Mouse (Mus musculus) erythroid progenitor cell, adult 5-6 weeks (primary cell): ENCODE measurements around the gene Itga9. TPM values are rescaled to one million over a fixed set of nuclear protein-coding genes. Genes with fewer than 3 reads are reported as not detected.
"Not testable (repeated sequence)": the region's sequence is repeated elsewhere in the genome, so short reads cannot be mapped to it uniquely, and the experiment has no call there.

Source experiments
- ATAC-seq: replicated peaks from 2 replicates; pipeline ENCODE4 v1.8.0; 2016; ENCODE audit warnings: moderate number of reproducible peaks, mild to moderate bottlenecking, moderate TSS enrichment, inconsistent platforms; ENCODE audit not compliant: poor library complexity, low FRiP score, severe bottlenecking
- total RNA-seq, 2 experiments: library from RNA; stranded (forward) in 1 of 2; stranded (reverse) in 1 of 2; fragments of 150-400 nt in 1 of 2; fragments of 186-747, 209-891 nt in 1 of 2; gene quantifications; 2 replicates each; pipeline versions ENCODE4 v1.2.3 to v1.2.4; 2015 to 2017; ENCODE audit warnings: low replicate concordance in 2 of 2

Gene Itga9
- total RNA-seq, 2 experiments from 2014 or later: 1.6 to 2.9 TPM

GRCm38 (mm10) chr9:118600393-118600792, 6.1 kb upstream of the Itga9 start:
- not testable (repeated sequence) for ATAC-seq

- ATAC-seq: no peak
These were observed 3.9 kb upstream of the Itga9 start for GRCm38 (mm10) chr9:118602576-118602975.

GRCm38 (mm10) chr9:118606817-118607371, 404 bp downstream of the Itga9 start:
- ATAC-seq: no peak

- ATAC-seq: no peak
These were observed 1.4 kb downstream of the Itga9 start for GRCm38 (mm10) chr9:118607701-118608401.

GRCm38 (mm10) chr9:118608556-118608955, 2.1 kb downstream of the Itga9 start:
- no peak for ATAC-seq

GRCm38 (mm10) chr9:118610060-118610459, 3.6 kb downstream of the Itga9 start:
- no peak for ATAC-seq

GRCm38 (mm10) chr9:118611111-118611541, 4.6 kb downstream of the Itga9 start:
- ATAC-seq: no peak

- ATAC-seq: no peak
These were observed 5.6 kb downstream of the Itga9 start for GRCm38 (mm10) chr9:118611958-118612581.

- ATAC-seq: no peak
These were observed 10.7 kb downstream of the Itga9 start for GRCm38 (mm10) chr9:118617237-118617636.

- no peak for ATAC-seq
These were observed 12.3 kb downstream of the Itga9 start for GRCm38 (mm10) chr9:118618732-118619250.

GRCm38 (mm10) chr9:118620807-118621206, 14.3 kb downstream of the Itga9 start:
- ATAC-seq: no peak

- no peak for ATAC-seq
These were observed 15.2 kb downstream of the Itga9 start for GRCm38 (mm10) chr9:118621691-118622090.

GRCm38 (mm10) chr9:118622376-118623166, 16.1 kb downstream of the Itga9 start:
- no peak for ATAC-seq

- ATAC-seq: no peak
These were observed 17.0 kb downstream of the Itga9 start for GRCm38 (mm10) chr9:118623483-118623882.

GRCm38 (mm10) chr9:118624146-118624545, 17.7 kb downstream of the Itga9 start:
- ATAC-seq: no peak

- ATAC-seq: no peak
These were observed 23.4 kb downstream of the Itga9 start for GRCm38 (mm10) chr9:118629763-118630379.

GRCm38 (mm10) chr9:118631775-118632757, 25.6 kb downstream of the Itga9 start:
- no peak for ATAC-seq

GRCm38 (mm10) chr9:118632758-118633143, 26.3 kb downstream of the Itga9 start:
- ATAC-seq: no peak
